Mouse (Mus musculus): Measurements from ENCODE around the gene Pipox. TPM values are rescaled to one million over a fixed set of nuclear protein-coding genes. Genes with fewer than 3 reads are reported as not detected.

The Pipox gene
- polyA plus RNA-seq, 1 experiment from 2014 or later = 7.6 TPM

DNA sequence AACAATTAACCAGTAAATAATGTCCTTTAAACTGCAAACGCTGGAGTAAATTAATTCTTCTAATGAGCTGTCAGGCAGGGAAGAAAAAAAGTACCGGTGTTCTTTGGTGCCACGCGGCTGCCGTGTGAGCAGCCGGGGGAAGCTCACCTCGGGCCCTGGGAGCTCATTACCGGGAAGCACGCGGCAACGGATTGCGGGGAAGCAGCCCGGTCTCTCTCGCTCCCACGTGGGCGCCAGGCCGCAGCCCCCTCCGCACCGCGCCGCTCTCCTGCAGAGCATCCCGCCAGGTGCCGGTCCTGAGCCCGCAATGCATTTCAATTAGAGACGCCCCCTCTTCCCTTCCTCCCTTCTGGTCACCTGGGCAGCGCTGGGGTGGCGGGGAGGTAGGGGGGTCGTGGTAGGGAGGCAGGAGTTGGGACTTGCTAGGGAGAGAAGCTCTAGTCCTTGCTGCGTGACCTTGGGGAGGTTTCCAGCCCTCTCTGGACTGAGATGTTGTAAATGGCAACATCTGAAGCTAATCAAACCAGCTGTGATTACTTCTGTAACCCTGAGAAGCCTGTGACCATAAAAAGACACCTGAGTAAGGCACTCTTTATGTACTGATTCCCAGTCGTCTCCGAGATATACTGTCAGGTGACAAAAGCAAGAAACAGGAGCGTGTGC lies 20.8 kb upstream of the Pipox start:
- no peak overlapping the region for H3K27ac ChIP-seq (ENCODE audit: low read depth, low read length)
- no peak overlapping the region for H3K9ac ChIP-seq (ENCODE audit: low read depth, low read length)
- peaks cover 37% of the 10 kb centered on the region for H3K27me3 ChIP-seq (ENCODE audit: control insufficient read depth, insufficient read depth, low read length)
- ATAC-seq (ENCODE audit: low FRiP score) (no peak), DNase-seq (ENCODE audit: low spot score) (no peak)
- 0 out of 2 replicates have a peak overlapping the region, but pooled peaks have one; percentile 9 for H3K4me2 ChIP-seq (replicated peaks; ENCODE audit: low read depth, low read length)
- 3% methylated on average over 31 of the region's 32 CpGs for WGBS
- no peak overlapping the region for H3K4me3 ChIP-seq (ENCODE audit: low read depth, low read length)
- no peaks in the 10 kb centered on the region for H3K9me3 ChIP-seq (ENCODE audit: control insufficient read depth, low read length)
- H3K36me3 ChIP-seq (ENCODE audit: control insufficient read depth, insufficient read depth, low read length) = no peaks in the 10 kb centered on the region
- peaks cover 8% of the 10 kb centered on the region for H3K4me1 ChIP-seq (replicated peaks; ENCODE audit: control insufficient read depth, insufficient read depth, low read length)

DNA sequence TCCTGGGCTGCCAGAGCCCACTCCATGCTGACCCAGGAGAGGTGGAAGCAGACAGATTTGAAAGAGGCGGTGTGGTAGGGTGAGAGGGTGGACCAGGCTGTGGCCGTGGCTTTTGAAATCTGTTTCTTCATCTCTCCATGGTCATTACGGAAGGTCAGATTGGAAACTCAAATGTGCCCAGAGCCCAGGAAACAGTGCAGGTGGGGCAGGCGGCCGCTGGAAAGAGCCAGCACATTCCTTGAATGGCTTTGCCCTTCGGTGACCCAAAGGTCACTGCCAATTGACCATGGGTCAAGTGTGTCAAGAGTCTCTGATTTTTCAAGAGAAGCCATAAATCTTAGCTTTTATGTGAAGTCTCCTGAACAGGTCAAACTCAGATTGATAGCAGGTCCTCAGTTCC lies 19.6 kb upstream of the Pipox start:
- H3K4me1 ChIP-seq (replicated peaks; ENCODE audit: control insufficient read depth, insufficient read depth, low read length) = peaks cover 12% of the 10 kb centered on the region
- no peak for DNase-seq (ENCODE audit: low spot score)
- H3K27me3 ChIP-seq (ENCODE audit: control insufficient read depth, insufficient read depth, low read length) = peaks cover 37% of the 10 kb centered on the region
- H3K4me2 ChIP-seq (replicated peaks; ENCODE audit: low read depth, low read length) = no peak overlapping the region
- no peak overlapping the region for H3K9ac ChIP-seq (ENCODE audit: low read depth, low read length)
- H3K4me3 ChIP-seq (ENCODE audit: low read depth, low read length) = no peak overlapping the region
- ATAC-seq (ENCODE audit: low FRiP score) = no peak
- H3K27ac ChIP-seq (ENCODE audit: low read depth, low read length) = no peak overlapping the region
- 34% methylated on average over 6 of the region's 6 CpGs for WGBS
- H3K9me3 ChIP-seq (ENCODE audit: control insufficient read depth, low read length) = no peaks in the 10 kb centered on the region
- H3K36me3 ChIP-seq (ENCODE audit: control insufficient read depth, insufficient read depth, low read length) = no peaks in the 10 kb centered on the region

DNA sequence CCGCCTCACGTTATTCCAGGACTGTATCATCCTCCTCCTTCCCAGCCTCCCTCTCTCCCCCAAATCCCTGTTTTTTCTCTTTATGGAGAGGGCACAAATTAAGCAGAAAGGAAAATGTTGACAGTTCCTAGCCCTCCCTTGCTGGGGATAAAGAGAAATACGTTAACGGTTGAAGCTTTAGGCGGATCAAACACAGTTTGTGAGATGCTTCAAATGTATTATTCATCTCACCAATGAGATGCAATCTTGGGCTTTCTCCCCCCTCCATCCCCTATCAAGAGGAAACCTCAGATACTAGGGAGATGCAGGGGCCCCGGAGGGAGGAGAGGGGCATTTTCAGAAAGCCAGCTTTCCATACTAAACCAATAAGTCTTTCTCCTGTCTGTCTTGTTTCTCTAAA lies 15.9 kb upstream of the Pipox start:
- DNase-seq (ENCODE audit: low spot score) = no peak
- H3K4me3 ChIP-seq (ENCODE audit: low read depth, low read length) = no peak overlapping the region
- no peak overlapping the region for H3K4me2 ChIP-seq (replicated peaks; ENCODE audit: low read depth, low read length)
- H3K27ac ChIP-seq (ENCODE audit: low read depth, low read length) = no peak overlapping the region
- H3K4me1 ChIP-seq (replicated peaks; ENCODE audit: control insufficient read depth, insufficient read depth, low read length) = peaks cover 17% of the 10 kb centered on the region
- ATAC-seq (ENCODE audit: low FRiP score) = no peak
- whole genome bisulfite sequencing = 39% methylated on average over 6 of the region's 6 CpGs
- H3K27me3 ChIP-seq (ENCODE audit: control insufficient read depth, insufficient read depth, low read length) = peaks cover 20% of the 10 kb centered on the region
- no peak overlapping the region for H3K9ac ChIP-seq (ENCODE audit: low read depth, low read length)
- no peaks in the 10 kb centered on the region for H3K9me3 ChIP-seq (ENCODE audit: control insufficient read depth, low read length)
- H3K36me3 ChIP-seq (ENCODE audit: control insufficient read depth, insufficient read depth, low read length) = no peaks in the 10 kb centered on the region

DNA sequence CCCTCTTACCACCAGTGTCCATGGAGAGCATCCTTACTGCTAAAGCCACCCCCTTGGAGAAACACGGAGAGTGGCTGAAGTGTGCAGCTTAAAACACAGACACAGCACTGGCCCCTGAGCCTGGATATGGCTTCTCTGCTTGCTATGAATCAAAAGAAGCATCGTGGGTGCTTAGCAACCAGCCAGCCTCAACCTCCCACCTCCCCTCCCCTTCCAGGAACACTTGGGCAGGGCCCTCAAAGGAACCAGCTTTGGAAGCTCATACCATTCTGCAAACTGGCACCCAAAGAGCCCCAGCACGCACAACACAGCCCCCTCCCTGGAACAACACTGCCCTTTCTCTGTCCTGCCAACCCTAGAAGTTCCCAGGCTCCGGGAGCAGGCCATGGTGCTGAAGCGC lies 15.5 kb upstream of the Pipox start:
- H3K27ac ChIP-seq (ENCODE audit: low read depth, low read length) = no peak overlapping the region
- ATAC-seq (ENCODE audit: low FRiP score) (no peak), DNase-seq (ENCODE audit: low spot score) (no peak)
- H3K4me1 ChIP-seq (replicated peaks; ENCODE audit: control insufficient read depth, insufficient read depth, low read length) = peaks cover 14% of the 10 kb centered on the region
- no peaks in the 10 kb centered on the region for H3K9me3 ChIP-seq (ENCODE audit: control insufficient read depth, low read length)
- no peak overlapping the region for H3K9ac ChIP-seq (ENCODE audit: low read depth, low read length)
- H3K27me3 ChIP-seq (ENCODE audit: control insufficient read depth, insufficient read depth, low read length) = peaks cover 17% of the 10 kb centered on the region; the same call in 1 of the 2 replicates
- 48% methylated on average over 5 of the region's 5 CpGs for WGBS
- no peak overlapping the region for H3K4me3 ChIP-seq (ENCODE audit: low read depth, low read length)
- H3K36me3 ChIP-seq (ENCODE audit: control insufficient read depth, insufficient read depth, low read length) = no peaks in the 10 kb centered on the region
- H3K4me2 ChIP-seq (replicated peaks; ENCODE audit: low read depth, low read length) = no peak overlapping the region

DNA sequence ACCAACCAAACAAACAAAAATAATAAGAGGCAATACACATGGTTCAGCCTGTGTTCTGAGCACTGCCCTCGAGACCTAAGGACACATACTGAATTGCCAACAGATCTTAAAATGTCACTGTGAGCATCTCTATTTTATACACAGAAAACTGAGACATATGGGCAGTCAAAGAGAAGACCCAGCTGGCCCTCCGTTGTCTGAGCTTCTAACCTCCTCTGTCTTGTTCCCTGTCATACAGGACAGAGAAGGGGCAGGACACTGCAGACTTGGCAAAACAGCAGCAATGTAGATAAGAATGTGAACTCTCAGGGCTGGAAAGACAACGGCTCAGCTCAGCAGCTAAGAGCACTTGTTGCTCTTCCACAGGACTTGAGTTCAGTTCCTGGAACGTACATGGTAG lies 14.6 kb upstream of the Pipox start:
- peaks cover 12% of the 10 kb centered on the region for H3K4me1 ChIP-seq (replicated peaks; ENCODE audit: control insufficient read depth, insufficient read depth, low read length)
- H3K27ac ChIP-seq (ENCODE audit: low read depth, low read length) = no peak overlapping the region
- H3K4me3 ChIP-seq (ENCODE audit: low read depth, low read length) = no peak overlapping the region
- DNase-seq (ENCODE audit: low spot score) (no peak), ATAC-seq (ENCODE audit: low FRiP score) (no peak)
- H3K4me2 ChIP-seq (replicated peaks; ENCODE audit: low read depth, low read length) = no peak overlapping the region
- no peaks in the 10 kb centered on the region for H3K9me3 ChIP-seq (ENCODE audit: control insufficient read depth, low read length)
- 83% methylated on average over 4 of the region's 4 CpGs for WGBS
- H3K9ac ChIP-seq (ENCODE audit: low read depth, low read length) = no peak overlapping the region
- H3K36me3 ChIP-seq (ENCODE audit: control insufficient read depth, insufficient read depth, low read length) = no peaks in the 10 kb centered on the region
- peaks cover 11% of the 10 kb centered on the region; the same call in 1 of the 2 replicates for H3K27me3 ChIP-seq (ENCODE audit: control insufficient read depth, insufficient read depth, low read length)

DNA sequence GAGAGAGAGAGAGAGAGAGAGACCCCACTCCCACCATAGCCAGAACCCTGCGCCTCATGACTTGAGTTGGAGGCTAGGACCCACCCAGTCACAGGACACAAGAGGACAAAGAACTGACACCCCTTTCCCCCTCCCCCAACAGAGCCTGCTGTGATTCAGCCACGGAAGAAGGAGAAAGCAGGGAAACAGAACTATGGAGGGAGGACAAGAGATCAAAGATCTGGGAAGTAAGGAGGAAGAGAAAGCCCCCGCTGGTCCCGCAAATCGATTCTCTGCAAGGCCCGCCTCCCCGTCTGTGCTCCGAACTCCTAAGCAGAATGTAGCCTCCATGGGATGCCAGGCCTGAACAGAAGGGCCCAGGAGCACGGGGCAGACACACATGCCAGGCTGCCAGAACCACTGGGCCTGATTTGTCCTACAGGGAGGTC lies 12.9 kb upstream of the Pipox start:
- H3K27me3 ChIP-seq (ENCODE audit: control insufficient read depth, insufficient read depth, low read length) = peaks cover 2% of the 10 kb centered on the region; the same call in 1 of the 2 replicates
- no peaks in the 10 kb centered on the region for H3K9me3 ChIP-seq (ENCODE audit: control insufficient read depth, low read length)
- no peak overlapping the region; the same call in 1 of the 2 replicates for H3K4me2 ChIP-seq (replicated peaks; ENCODE audit: low read depth, low read length)
- H3K36me3 ChIP-seq (ENCODE audit: control insufficient read depth, insufficient read depth, low read length) = no peaks in the 10 kb centered on the region
- no peak overlapping the region for H3K4me3 ChIP-seq (ENCODE audit: low read depth, low read length)
- DNase-seq (ENCODE audit: low spot score) (peak; percentile 57), ATAC-seq (ENCODE audit: low FRiP score) (no peak)
- peaks cover 11% of the 10 kb centered on the region for H3K4me1 ChIP-seq (replicated peaks; ENCODE audit: control insufficient read depth, insufficient read depth, low read length)
- peak overlapping the region; percentile 51 for H3K9ac ChIP-seq (ENCODE audit: low read depth, low read length)
- peak overlapping the region; percentile 43; the same call in 1 of the 2 replicates for H3K27ac ChIP-seq (ENCODE audit: low read depth, low read length)
- 14% methylated on average over 9 of the region's 9 CpGs for WGBS

DNA sequence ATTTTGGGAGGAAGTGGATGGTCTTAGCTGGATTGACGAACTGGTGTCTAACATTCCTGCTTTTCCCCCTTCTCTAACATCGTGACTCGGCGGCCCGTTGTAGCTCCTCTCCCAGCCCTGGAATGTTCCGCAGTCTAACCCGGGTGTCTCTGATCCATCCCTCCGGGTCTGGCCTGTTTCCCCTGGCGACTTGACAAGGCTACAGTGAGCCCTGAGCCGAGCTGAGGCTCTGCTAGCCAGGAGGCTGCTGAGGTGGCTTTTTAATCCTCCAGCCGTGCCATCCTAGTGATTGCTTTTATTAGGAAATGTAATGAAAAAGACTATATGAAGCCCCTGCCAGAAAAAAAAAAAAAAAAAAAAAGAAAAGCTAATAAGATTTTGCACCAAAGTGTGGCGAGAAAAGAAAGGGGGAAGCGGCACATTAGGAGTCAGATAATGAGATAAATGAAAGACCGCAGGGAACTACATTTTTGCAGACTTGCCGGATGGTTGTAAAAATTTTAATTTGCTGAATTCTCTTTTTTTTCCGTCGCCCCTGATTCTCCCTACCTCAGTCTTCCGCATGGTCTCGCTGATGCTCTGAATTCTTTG lies 12.3 kb upstream of the Pipox start:
- no peak for DNase-seq (ENCODE audit: low spot score)
- ATAC-seq (ENCODE audit: low FRiP score) = no peak
- Histone ChIP-seq H3K36me3 (ENCODE audit: control insufficient read depth, insufficient read depth, low read length) (no peaks in the 10 kb centered on the region), H3K4me3 (ENCODE audit: low read depth, low read length) (no peak overlapping the region), H3K4me2 (replicated peaks; ENCODE audit: low read depth, low read length) (no peak overlapping the region), H3K9ac (ENCODE audit: low read depth, low read length) (peak overlapping the region; percentile 51; the same call in 1 of the 2 replicates), H3K27me3 (ENCODE audit: control insufficient read depth, insufficient read depth, low read length) (peaks cover 2% of the 10 kb centered on the region; the same call in 1 of the 2 replicates), H3K27ac (ENCODE audit: low read depth, low read length) (no peak overlapping the region; the same call in 1 of the 2 replicates), H3K9me3 (ENCODE audit: control insufficient read depth, low read length) (no peaks in the 10 kb centered on the region), H3K4me1 (replicated peaks; ENCODE audit: control insufficient read depth, insufficient read depth, low read length) (peaks cover 15% of the 10 kb centered on the region)
- WGBS = 40% methylated on average over 19 of the region's 19 CpGs

DNA sequence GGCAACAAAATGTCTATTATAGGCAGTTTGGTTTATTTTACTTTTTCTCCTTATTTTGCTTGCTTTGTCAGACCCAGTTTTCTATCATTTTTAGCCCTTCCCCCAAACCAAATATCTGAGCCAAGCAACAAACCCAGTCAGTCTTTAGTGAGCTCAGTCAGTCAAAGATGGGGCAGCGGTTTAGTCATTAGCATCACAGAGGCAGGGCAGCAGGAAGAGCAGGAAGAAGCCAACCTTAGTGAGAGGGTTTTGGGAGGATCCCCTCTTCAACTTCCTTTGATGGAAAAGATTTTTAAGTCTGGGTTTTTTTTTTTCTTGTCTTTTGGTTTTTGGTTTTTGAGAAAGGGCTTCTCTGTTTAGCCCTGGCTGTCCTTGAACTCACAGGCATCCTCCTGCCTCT lies 10.8 kb upstream of the Pipox start:
- H3K27ac ChIP-seq (ENCODE audit: low read depth, low read length) = no peak overlapping the region
- no peaks in the 10 kb centered on the region for H3K36me3 ChIP-seq (ENCODE audit: control insufficient read depth, insufficient read depth, low read length)
- H3K4me3 ChIP-seq (ENCODE audit: low read depth, low read length) = no peak overlapping the region
- no peaks in the 10 kb centered on the region for H3K27me3 ChIP-seq (ENCODE audit: control insufficient read depth, insufficient read depth, low read length)
- no peak overlapping the region for H3K4me2 ChIP-seq (replicated peaks; ENCODE audit: low read depth, low read length)
- peaks cover 15% of the 10 kb centered on the region for H3K4me1 ChIP-seq (replicated peaks; ENCODE audit: control insufficient read depth, insufficient read depth, low read length)
- DNase-seq (ENCODE audit: low spot score) (no peak), ATAC-seq (ENCODE audit: low FRiP score) (no peak)
- H3K9ac ChIP-seq (ENCODE audit: low read depth, low read length) = no peak overlapping the region
- WGBS = 46% methylated on average over 1 of the region's 1 CpGs
- no peaks in the 10 kb centered on the region for H3K9me3 ChIP-seq (ENCODE audit: control insufficient read depth, low read length)

DNA sequence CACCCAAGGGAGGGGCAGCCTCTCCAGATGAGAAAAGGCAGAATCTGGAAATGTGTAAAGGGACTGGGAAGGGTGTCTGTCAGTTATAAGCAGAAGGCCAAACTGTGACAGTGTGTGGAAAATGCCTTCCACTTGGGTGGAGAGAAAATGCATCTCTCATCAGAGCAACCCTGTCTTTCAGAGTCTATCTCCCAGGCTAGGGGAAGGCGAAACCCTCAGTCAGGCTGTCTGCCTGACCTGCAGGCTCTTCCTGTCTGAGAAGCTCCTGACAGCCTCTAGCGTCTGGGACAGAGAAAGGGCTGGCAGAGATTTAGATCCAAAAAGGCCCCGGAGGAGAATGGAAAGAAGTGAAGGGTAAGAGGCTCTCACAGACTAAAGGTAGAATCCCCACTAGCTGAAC lies 9.9 kb upstream of the Pipox start:
- Histone ChIP-seq H3K4me2 (replicated peaks; ENCODE audit: low read depth, low read length) (no peak overlapping the region), H3K36me3 (ENCODE audit: control insufficient read depth, insufficient read depth, low read length) (no peaks in the 10 kb centered on the region), H3K9ac (ENCODE audit: low read depth, low read length) (no peak overlapping the region), H3K9me3 (ENCODE audit: control insufficient read depth, low read length) (no peaks in the 10 kb centered on the region), H3K4me1 (replicated peaks; ENCODE audit: control insufficient read depth, insufficient read depth, low read length) (peaks cover 12% of the 10 kb centered on the region), H3K27me3 (ENCODE audit: control insufficient read depth, insufficient read depth, low read length) (no peaks in the 10 kb centered on the region), H3K4me3 (ENCODE audit: low read depth, low read length) (no peak overlapping the region), H3K27ac (ENCODE audit: low read depth, low read length) (peak overlapping the region; percentile 39; the same call in 1 of the 2 replicates)
- DNase-seq (ENCODE audit: low spot score) (no peak), ATAC-seq (ENCODE audit: low FRiP score) (no peak)
- 27% methylated on average over 3 of the region's 3 CpGs for WGBS

Data from hindbrain, embryonic 11.5 days (tissue).